Mouse (Mus musculus): ENCODE measurements around the gene Scube1.

DNA sequence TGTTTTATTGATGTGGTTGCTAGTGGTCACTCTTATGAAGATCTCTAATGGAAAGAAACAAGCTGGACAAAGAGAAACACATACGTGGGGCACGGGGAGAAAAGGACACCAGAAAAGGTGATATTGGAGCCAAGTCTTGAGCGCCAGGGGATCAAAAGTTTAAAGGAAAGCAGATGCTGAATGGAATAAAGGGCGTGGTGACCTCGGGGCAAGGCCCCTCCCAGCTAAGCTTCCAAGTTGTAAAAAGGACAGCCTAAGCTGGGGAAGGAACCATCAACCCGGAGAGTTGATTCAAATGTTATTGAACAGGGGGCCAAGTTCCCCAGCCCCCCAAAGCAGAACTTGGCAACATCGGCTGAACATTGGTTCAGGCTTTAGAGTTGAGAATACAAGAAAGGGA lies 93.8 kb downstream of the Scube1 start:
- TF ChIP-seq CTCF (IDR thresholded peaks at IDR 0.05; ENCODE audit: control insufficient read depth, insufficient read depth, insufficient read length): no peak
- no peak for TF ChIP-seq MYOD1 (IDR thresholded peaks at IDR 0.05; ENCODE audit: control insufficient read depth, insufficient read length, low read depth)
- no peak for TF ChIP-seq FOSL1 (IDR thresholded peaks at IDR 0.05; ENCODE audit: insufficient read depth, low read length, poor library complexity, severe bottlenecking)
- TF ChIP-seq CEBPB (IDR thresholded peaks at IDR 0.05; ENCODE audit: low read depth): no peak
- TF ChIP-seq MAX (IDR thresholded peaks at IDR 0.05): no peak
- TF ChIP-seq MYOG (IDR thresholded peaks at IDR 0.05; ENCODE audit: control insufficient read depth, extremely low read depth, insufficient read length): no peak
